Mouse (Mus musculus) frontal cortex, adult (tissue): ENCODE results near the gene Pappa.
A peak's percentile ranks its signal among the peaks of the same experiment; 100 is the strongest.

Source experiments
- ATAC-seq: cut with Nextera tagmentation; 2 replicates; pipeline ENCODE4 v1.9.2; 2017; ENCODE audit warnings: mild to moderate bottlenecking, moderate library complexity, mixed read lengths; ENCODE audit not compliant: low TSS enrichment

Gene Pappa

DNA sequence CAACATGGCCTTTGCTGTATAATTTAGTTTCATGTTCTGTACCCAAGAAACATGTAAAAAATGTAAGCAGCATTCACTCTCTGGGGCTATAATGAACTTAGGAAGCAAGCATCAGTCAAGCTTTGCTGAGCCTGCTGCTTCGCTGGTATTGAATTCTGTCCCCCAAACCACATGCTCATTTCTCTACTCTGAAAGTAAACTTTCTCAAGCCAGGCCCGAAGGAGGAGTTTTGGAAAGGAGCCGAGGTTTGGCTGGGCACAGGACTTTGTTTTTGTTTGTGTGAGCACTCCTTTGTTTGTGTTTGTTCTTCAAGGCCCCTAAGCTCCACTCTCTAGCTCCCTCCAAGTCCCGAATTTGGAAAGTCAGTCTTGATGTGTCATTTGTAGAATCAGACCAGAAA, 148.3 kb downstream of the Pappa start:
- no peak for ATAC-seq

DNA sequence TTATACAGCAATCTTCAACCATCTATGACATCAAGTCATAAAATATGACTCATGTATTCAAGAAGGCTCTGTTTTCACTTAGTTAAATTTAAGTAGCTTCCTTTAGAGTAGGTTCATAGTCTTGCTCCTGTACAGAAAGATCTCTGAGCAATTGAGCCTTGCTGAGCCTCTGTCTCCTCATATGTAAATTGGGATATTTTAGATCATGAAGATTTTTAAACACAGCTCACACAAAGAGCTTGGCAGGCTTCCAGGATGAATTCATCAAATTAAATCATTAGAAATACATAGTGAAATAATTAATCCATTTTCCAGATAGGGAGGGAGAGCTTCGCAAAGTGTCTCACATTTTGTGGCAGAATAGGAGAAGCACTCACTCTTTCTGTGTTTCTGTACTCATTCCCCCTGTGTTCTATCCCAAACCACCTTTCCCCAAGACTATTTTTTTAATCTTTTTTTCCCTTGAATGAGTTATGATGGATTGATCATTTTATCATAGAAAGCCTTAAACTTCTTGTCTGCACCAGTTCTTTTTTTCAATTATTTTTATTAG, 149.4 kb downstream of the Pappa start:
- ATAC-seq = no peak

GRCm38 (mm10) chr4:65278451-65279271, 154.7 kb downstream of the Pappa start:
- ATAC-seq = no peak

DNA sequence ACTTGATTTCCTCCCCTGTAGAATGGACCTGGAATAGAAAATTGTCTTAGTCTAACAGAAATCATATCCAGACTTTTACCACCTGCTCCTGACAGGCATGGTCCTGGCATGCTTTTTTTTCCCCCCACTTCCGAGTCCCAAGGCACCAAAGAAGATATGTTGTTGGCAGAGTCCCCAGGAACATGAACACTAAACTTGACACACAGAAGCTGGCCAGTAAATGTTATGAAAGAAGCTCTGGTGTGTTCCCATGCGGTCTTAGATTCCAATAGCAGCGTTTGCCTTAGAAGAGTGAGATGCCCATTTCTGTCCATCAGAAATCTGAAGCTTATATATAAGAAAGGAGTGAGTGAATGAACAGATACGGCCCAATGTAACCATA, 155.3 kb downstream of the Pappa start:
- ATAC-seq = peak; percentile 47; the same call in 1 of the 2 replicates

GRCm38 (mm10) chr4:65279979-65280677, 156.2 kb downstream of the Pappa start:
- ATAC-seq = no peak

DNA sequence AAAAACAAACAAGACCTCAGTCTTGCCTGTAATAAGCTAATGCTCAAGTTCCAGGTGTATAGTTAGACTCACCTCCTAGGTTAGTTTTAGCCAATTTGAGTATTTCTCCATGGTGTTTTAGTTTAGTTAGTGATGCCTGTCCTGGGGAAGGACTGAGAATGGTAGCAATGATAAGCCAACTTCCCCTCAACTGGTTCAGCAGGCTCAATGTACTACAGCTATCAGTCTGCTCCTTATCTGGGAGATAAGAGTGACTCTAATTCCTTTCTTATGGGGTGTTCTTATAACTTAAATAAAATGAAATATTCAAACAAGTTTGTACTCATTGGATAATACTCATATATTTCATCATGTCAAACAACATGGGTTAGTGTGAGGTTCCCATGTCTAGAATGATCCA, 156.9 kb downstream of the Pappa start:
- ATAC-seq = no peak

GRCm38 (mm10) chr4:65283611-65284010, 159.6 kb downstream of the Pappa start:
- no peak for ATAC-seq

DNA sequence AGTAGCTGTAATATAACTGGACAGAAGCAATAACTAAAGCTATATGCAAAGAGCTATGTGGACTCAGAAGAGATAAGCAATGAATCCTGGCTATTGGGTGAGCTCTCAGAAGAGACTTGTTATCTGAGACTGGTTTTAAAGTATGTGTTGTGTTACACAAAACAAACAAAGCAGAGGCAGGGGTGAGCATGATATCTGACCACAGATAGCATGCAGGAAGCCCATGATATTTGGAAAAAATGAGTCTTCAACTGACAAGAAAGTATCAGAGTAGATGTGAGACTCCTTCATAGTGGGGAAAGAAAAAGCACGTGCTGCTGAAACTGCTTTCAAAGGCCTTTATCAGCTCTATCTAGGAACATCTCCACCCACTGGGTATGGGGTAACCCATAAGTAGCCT, 161.2 kb downstream of the Pappa start:
- no peak for ATAC-seq

GRCm38 (mm10) chr4:65289247-65289646, 165.3 kb downstream of the Pappa start:
- no peak for ATAC-seq

DNA sequence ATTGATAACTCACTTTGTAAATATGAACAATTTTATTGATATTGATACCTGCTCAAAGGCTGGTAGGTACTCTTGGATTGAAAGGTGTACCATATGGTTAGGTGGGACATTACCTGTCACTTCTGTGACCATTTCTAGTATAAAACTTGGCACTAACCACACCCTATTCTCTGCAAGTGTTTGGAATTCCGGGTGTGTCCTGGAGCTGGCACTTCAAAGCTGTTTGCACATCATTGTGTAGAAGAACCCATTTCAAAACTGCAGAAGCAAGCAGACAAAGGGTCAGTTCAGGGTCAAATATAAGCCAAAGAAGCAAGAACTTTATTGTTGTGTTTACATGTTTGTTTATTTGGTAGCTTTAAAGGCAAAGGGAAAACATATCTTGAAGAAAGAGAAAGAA, 171.8 kb downstream of the Pappa start:
- no peak for ATAC-seq

DNA sequence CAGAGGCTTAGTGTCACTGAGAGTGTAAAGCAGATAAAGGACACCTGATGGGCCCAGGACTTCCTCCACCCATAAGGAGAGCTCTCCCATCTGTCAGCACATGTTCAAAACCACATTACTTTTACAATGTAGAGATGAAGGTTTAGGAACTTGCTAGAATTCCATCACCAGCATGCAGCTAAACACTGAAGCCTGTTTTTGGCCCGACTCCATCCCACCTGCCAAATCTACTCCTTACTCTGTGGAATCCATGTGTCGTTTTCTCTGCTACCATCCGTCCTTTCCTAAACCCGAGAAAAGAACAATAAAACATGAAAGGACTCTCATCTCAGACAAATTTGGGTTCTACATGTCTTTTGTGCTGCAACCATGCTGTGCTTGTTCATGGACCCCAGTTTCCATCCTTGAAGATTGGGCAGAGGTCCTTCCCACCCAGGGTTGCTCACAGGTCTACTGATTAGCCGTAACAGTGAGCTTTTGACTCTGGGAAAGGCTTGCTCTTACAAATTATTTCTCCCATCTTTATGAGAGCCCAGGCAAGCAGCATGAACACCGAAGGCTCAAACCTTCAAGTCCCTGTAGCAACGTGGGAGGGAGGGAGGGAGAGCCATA, 172.5 kb downstream of the Pappa start:
- no peak for ATAC-seq

- no peak for ATAC-seq
Observed at GRCm38 (mm10) chr4:65296968-65297499, 173.1 kb downstream of the Pappa start.

GRCm38 (mm10) chr4:65298212-65299181, 174.5 kb downstream of the Pappa start:
- no peak for ATAC-seq

GRCm38 (mm10) chr4:65299365-65299764, 175.4 kb downstream of the Pappa start:
- no peak for ATAC-seq

- ATAC-seq = no peak
Observed at GRCm38 (mm10) chr4:65300431-65300830, 176.5 kb downstream of the Pappa start.

- ATAC-seq = no peak
Observed at GRCm38 (mm10) chr4:65302666-65303065, 178.7 kb downstream of the Pappa start.

DNA sequence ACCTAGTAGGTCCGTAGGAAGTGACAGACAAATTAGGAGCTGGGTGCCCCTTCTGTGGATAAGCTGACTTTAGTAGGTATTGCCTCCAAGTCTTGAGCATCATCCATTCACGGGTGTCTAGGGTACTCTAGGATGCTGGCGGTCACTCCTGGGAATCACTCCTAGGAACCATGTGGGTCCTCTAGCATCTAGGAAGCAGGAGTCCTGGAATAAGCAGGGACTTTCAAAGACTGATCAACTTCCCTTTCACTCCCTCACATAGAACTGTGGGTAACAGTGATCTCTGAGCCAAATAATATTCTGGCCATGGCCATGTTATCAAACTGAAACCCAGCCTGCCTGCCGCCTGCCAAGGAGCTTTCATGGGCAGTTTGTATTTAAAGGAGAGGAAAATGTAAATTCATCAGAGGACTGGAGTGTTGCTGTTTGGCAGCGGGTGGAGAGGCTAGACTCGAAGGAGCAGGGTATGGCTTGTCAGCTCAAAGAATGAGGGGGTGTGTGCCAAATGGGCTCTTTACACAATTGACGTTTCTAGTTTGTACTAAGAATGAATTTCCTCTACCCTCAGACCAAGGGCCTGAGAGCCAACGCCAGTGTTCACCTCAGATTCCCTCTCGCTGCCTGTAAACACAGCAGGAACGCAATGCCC, 194.0 kb downstream of the Pappa start:
- peak; percentile 76 for ATAC-seq

GRCm38 (mm10) chr4:65321340-65321739, 197.4 kb downstream of the Pappa start:
- ATAC-seq = peak; percentile 71

- ATAC-seq = no peak
Observed at GRCm38 (mm10) chr4:65321959-65322358, 198.0 kb downstream of the Pappa start.

GRCm38 (mm10) chr4:65325816-65326215, 201.8 kb downstream of the Pappa start:
- ATAC-seq = no peak
